Mouse (Mus musculus): Measurements from ENCODE around the gene Lsm7.
"Not testable (repeated sequence)": the region's sequence is repeated elsewhere in the genome, so short reads cannot be mapped to it uniquely, and the experiment has no call there.

Gene Lsm7

GRCm38 (mm10) chr10:80836949-80837379, 18.0 kb downstream of the Lsm7 start:
- peak; percentile 66 for DNase-seq (ENCODE audit: low read depth, low spot score)

GRCm38 (mm10) chr10:80835617-80836016, 19.4 kb downstream of the Lsm7 start:
- no peak for DNase-seq (ENCODE audit: low read depth, low spot score)

DNA sequence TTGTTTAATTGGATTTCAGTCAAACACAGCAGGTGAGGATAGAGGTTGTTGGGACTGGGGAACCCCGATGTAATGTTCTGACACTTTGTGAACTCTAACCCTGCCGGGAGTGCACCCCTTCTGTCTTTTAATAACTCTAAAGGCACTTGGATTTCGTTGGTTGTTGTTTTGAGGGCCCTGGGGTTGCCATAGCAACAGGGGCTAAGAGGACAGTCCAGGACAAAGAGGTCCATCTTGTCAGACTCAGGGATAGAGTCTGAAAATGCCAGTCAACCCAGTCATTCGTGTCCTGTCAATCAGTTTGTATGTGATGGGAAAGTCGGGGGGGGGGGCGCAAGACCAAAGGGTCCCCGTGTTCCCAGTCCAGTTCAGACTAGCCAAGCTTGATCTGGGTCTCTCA, 22.2 kb downstream of the Lsm7 start:
- DNase-seq (ENCODE audit: low read depth, low spot score), result no peak

DNA sequence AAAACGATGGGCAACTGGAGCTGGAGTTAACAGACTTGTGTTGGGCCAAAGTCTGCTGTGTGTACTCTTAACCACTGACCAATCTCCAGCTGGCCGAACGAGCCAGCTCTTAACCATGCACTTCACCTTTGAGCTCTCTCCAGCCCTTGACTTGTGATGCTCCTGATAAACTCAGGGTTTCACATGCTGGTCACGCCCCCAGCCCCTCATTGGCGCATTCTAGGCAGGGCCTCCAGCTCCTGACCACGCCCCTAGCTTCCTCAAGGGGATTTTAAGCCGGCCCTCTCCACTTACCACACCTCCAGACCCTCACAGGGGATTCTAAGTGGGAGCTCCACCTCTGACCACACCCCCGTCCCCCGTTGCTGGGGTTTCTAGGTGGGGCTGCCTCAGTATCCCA, 23.9 kb downstream of the Lsm7 start:
- peak; percentile 97 for DNase-seq (ENCODE audit: low read depth, low spot score)

- DNase-seq (ENCODE audit: low read depth, low spot score), result no peak
Measured at GRCm38 (mm10) chr10:80829359-80830278, 25.4 kb downstream of the Lsm7 start.

DNA sequence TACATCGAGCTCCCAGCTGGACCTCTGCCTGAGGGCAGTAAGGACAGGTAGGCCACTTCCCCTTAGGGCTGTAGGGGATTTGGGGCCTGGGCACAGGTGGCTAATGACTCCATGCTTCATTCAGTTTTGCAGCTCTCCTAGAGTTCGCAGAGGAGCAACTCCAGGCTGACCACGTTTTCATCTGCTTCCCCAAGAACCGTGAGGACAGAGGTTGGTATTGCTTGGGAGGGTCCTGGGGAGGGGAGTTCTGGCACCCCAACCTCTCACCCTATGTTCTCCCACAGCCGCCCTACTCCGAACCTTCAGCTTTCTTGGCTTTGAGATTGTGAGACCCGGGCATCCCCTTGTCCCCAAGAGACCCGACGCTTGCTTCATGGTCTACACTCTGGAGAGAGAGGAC, 26.4 kb downstream of the Lsm7 start:
- DNase-seq (ENCODE audit: low read depth, low spot score), result not testable (repeated sequence)

GRCm38 (mm10) chr10:80827870-80828420, 27.1 kb downstream of the Lsm7 start:
- no peak for DNase-seq (ENCODE audit: low read depth, low spot score)

- no peak for DNase-seq (ENCODE audit: low read depth, low spot score)
Measured at GRCm38 (mm10) chr10:80827063-80827869, 27.7 kb downstream of the Lsm7 start.

- DNase-seq (ENCODE audit: low read depth, low spot score), result peak; percentile 100
Measured at GRCm38 (mm10) chr10:80826151-80827062, 28.6 kb downstream of the Lsm7 start, which contains the start of gene Oaz1. Gene Oaz1, plus strand, starts transcription at chr10:80826656.

GRCm38 (mm10) chr10:80824827-80825226, 30.2 kb downstream of the Lsm7 start:
- no peak for DNase-seq (ENCODE audit: low read depth, low spot score)

GRCm38 (mm10) chr10:80823847-80824643, 31.0 kb downstream of the Lsm7 start:
- DNase-seq (ENCODE audit: low read depth, low spot score), result no peak

- no peak for DNase-seq (ENCODE audit: low read depth, low spot score)
Measured at GRCm38 (mm10) chr10:80823316-80823715, 31.7 kb downstream of the Lsm7 start.

DNA sequence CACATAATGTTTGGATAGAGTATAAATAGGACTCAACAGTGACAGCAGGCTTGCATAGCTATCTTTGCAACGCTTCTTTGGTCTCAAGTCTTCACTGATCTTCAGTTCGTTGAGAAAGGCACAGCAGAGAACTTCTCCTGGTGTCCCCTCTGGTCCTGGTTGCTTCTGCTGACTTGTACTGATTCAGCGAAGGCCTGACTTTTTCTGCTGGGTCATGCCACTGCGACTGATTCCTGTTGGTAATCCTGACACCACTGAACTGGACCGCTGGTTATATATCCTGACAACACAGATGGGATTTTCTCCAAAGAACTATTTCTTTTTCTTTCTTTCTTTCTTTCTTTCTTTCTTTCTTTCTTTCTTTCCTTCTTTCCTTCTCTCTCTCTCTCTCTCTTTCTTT, 32.5 kb downstream of the Lsm7 start:
- DNase-seq (ENCODE audit: low read depth, low spot score), result no peak

GRCm38 (mm10) chr10:80821991-80822390, 33.0 kb downstream of the Lsm7 start:
- DNase-seq (ENCODE audit: low read depth, low spot score), result peak; percentile 75

DNA sequence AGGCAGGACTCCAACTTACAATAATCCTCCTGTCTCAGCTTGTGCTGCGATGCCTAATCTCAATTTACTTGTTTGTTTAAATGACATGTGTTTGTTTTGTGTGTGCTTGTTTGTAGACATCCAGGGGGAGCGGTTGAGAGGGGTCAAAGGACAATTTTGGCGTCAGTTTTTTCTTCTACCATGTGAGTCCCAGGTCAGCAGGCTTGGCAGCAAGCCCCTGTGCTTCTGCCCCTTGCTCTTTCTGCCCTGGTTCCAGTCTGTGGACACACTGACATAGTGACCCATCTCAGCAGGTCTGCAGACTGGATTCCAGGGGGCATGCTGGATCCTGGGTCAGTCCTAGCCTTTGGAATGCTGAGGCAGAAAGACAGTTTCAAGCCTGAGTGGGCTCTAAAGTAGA, 35.6 kb downstream of the Lsm7 start:
- DNase-seq (ENCODE audit: low read depth, low spot score), result no peak

DNA sequence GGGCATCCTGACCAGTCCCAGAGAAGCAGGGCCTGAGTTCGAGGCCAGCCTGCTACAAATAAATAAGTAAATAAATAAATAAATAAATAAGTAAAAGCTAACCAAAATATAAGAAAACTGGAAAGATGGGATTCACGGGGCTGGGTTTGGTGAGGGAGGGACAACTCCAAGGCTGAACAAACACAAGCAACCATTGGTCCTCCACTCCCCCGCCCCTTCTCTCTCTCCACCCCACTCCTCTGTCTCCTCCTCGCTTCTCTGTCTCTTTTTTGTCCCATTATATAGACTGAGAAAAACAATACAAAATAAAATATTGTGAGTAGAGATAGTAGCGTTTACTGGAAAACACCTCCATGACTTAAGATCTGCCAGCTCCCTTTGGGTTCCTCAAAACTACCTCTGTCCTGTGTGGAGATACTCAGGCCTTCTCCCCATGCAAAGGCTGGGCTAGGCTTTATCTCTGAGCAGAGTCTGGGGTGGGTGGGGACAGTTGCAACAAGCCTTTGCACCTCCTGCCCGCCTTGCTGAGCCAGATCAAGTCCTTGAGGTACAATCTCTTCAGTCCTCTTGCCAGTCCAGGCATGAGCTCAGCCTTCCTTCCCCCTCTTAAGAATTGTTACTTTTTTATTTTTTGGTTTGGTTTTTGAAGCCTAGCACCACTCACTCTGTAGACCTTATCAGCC, 36.3 kb downstream of the Lsm7 start:
- DNase-seq (ENCODE audit: low read depth, low spot score), result no peak

DNA sequence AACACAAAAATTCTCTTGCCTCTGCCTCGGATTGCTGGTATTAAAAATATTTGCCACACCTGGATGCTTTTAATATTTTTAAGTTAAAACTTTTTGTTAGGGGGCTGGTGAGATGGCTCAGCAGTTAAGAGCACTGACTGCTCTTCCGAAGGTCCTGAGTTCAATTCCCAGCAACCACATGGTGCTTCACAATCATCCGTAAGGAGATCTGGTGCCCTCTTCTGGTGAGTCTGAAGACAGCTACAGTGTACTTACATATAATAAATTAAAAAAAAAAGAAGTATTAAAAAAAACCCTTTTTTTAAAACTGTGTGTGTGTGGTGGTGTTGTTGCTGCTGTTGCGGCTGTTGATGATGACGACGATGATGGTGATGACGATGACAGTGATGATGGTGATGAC, 37.1 kb downstream of the Lsm7 start:
- peak; percentile 67 for DNase-seq (ENCODE audit: low read depth, low spot score)

- DNase-seq (ENCODE audit: low read depth, low spot score), result no peak
Measured at GRCm38 (mm10) chr10:80817164-80817563, 37.8 kb downstream of the Lsm7 start.

- DNase-seq (ENCODE audit: low read depth, low spot score), result not testable (repeated sequence)
Measured at GRCm38 (mm10) chr10:80816303-80816702, 38.7 kb downstream of the Lsm7 start.

GRCm38 (mm10) chr10:80814800-80815199, 40.2 kb downstream of the Lsm7 start:
- no peak for DNase-seq (ENCODE audit: low read depth, low spot score)

Measured in R1 (cell line).